Mouse (Mus musculus) cerebellum, adult 11-12 months (tissue): ENCODE data around the gene Vmn2r108.
"Not testable (repeated sequence)": the region's sequence is repeated elsewhere in the genome, so short reads cannot be mapped to it uniquely, and the experiment has no call there.

Source experiments
- DNase-seq: peaks from one replicate; pipeline ENCODE4 v3.0.0; 2022

Vmn2r108 gene

DNA sequence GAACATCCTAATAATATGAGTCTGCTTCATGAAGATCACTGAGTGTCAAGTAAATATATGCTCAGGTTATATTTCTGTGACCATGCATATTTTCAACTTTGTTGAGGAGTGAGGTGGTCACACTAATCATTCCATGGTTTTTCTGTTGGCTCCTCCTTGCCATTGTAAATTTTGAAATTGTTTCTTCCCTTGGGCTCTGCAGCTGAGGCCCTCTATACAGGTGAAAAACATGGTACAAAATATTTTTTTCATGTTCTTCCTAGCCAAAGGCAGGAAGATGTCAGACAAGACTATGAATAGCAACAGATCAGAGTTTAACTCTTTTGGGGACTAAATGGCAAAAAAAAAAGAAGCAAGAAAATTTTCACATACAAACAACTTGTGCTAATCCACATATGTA lies at the start of gene Vmn2r108:
Gene Vmn2r108, minus strand, starts transcription at position 101 of the 400 bp plus-strand sequence.
- DNase-seq, result no peak

GRCm38 (mm10) chr17:20508247-20508646 lies 27.1 kb upstream of the Vmn2r108 start:
- DNase-seq, result not testable (repeated sequence)

- DNase-seq, result no peak
Observed at GRCm38 (mm10) chr17:20497858-20498257, 16.7 kb upstream of the Vmn2r108 start, which contains the start of gene Vmn1r225. Vmn1r225 (plus strand) TSS chr17:20498158.

DNA sequence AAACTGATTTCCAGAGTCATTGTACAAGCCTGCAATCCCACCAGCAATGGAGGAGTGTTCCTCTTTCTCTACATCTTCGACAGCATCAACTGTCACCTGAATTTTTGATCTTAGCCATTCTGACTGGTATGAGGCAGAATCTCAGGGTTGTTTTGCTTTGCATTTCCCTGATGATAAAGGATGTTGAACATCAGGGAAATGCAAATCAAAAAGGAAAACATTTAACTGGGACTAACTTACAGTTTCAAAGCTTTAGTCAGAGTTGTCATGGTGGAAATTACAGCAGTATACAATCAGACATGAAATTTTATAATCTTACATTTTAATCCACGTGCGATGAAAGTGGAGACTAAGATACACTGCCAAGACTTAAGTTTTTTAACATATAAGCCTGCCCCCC lies 7.8 kb downstream of the Vmn2r108 start:
- no peak for DNase-seq

DNA sequence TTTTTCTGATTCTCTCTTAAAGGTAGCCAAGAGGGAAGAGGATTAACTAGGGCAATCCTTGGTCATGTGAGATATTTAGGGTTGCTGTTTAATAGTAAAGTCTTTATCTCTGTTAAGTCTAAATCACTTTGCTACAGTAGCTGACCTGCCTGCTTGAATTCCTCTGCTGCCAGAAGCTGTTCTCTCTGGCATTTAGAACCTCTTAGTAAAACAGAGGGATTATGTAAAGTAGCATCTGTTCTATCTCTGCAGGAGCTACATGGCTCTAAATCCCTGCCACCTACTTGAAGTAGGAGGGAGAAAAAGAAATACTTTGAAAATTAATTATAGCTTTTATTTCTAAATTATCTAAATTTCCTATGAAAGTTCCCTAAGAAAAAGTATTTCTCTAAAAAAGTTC lies 41.9 kb downstream of the Vmn2r108 start:
- no peak for DNase-seq

GRCm38 (mm10) chr17:20413846-20414245 lies 67.3 kb downstream of the Vmn2r108 start, which contains the start of gene Vmn1r224:
Vmn1r224 (plus strand) TSS chr17:20414146.
- no peak for DNase-seq
